Mouse (Mus musculus) fat pad, adult 2 months (tissue): Measurements from ENCODE around the gene 2510002D24Rik.

Experiments used
- DNase-seq: peaks from one replicate; pipeline ENCODE4 v3.0.0-alpha.2; 2011; ENCODE audit warnings: low read depth, low spot score; ENCODE audit errors: extremely low read depth

2510002D24Rik gene

DNA sequence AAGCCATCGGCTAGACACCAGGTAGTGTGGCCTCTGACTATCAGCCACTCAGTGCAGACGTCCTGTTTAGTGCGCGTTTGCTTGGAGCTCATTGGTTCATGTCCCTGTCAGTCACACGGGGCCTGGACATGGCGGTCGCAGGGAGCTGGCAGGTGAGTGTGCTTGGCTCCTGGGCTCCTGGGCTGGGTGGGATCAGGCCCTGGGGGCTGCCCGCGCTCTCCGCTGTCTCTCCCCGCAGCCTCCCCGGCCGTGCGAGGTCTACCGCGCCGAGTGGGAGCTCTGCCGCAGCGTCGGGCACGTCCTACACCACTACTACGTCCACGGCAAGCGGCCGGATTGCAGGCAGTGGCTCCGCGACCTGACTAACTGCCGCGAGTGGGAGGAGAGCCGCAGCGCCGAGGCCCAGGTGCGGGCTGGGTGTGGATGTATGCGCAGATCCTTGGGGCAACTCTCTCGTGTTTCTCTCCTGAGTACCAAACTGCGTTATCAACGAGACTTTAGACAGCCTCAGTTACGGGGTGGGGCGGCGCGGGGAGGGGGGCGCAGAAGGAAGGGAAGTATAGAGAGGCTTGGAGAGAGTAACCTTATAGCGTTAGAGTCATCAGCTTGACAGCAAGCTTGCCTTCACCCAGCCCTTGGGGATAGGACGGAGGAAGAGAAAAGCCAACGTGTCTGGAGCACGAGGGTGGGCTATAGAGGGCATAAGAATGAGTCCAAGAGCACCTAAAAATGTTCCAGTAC is at the start of gene 2510002D24Rik, which contains the start of gene Gm28539:
Gene 2510002D24Rik, plus strand, starts transcription at position 111 of the 741 bp plus-strand sequence.
Gene Gm28539, plus strand, starts transcription at position 117 of the 741 bp plus-strand sequence.
- DNase-seq, result peak; percentile 59

GRCm38 (mm10) chr16:18786652-18787051 is 49.7 kb upstream of the 2510002D24Rik start:
- no peak for DNase-seq

GRCm38 (mm10) chr16:18788627-18789406 is 47.6 kb upstream of the 2510002D24Rik start:
- no peak for DNase-seq

GRCm38 (mm10) chr16:18795223-18795899 is 41.0 kb upstream of the 2510002D24Rik start:
- no peak for DNase-seq

DNA sequence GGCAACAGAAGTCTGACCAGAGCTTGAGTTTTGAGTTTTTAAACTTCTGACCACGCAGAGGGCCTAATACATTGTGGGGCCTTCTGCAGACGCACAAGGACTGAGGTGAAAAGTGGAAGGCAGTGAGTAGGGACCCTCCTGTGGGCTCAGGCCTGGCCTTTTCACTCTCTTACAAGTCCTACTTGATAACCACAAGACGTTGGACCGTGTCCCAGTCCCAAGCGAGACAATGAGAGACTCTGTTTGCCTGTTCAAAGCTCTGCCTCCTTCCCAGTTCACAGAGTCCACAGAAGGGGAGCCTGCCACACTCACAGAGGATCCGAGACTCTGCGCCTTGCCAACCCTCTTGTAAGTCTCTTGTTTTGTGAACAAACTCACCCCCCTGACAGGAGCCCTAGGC is 39.7 kb upstream of the 2510002D24Rik start:
- no peak for DNase-seq

GRCm38 (mm10) chr16:18798151-18798550 is 38.2 kb upstream of the 2510002D24Rik start:
- DNase-seq, result no peak

GRCm38 (mm10) chr16:18798841-18799240 is 37.5 kb upstream of the 2510002D24Rik start:
- no peak for DNase-seq

DNA sequence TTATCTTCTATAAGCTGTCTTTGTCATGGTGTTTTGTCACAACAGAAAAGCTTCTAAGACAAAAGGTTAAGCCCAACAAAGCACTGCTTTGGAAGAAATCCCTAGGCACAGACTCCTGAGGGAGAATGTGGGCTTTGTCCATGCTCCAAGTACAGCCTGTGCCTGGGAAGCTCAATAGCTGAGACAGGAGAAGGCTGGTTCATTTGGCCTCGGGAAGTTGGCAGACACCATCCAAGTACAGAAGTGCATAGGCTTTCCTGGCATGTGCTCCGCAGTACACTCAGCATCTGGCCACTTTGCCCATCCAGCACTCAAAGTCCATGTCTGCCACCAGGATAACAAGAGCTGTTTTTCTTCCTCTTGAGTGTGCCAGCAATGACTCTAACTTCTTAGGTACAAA is 30.6 kb upstream of the 2510002D24Rik start:
- DNase-seq, result peak; percentile 99

DNA sequence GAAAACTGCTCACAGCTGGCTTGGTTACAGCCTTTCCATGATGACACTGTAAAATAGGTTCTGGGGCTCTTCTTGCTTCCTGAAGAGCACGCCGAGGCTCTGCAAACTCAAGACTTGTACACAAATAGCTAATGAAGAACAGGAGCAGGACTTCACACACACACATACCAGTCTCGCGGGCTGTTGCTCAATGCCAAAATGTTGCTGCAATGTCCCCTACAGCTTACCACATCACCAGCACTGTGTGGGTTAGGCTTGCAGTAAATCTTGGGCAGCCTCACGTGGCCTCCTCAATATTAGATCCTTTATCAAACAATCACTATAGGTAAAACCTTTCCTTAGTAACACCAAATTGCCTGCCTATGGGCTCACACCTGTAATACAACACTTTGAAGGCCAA is 27.4 kb upstream of the 2510002D24Rik start:
- DNase-seq, result peak; percentile 94

DNA sequence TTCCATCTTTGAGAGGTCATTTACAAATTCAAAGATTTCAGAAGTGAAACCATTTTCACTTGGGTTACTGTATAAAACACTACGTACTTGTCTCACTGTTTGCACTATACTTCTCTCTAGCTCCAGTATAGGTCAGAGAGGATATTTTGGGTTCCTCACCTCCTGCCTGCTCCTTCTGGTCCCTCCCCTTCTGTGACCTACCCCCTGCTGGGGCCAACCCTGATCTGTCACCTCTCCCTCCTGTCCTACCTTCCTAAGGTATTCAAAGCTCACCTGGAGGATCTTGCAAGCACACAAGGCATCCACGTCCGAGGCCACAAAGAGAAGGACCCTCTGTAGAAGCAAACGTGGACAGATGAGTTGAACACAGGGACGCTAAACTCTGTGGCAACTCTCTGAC is 25.3 kb upstream of the 2510002D24Rik start:
- no peak for DNase-seq

DNA sequence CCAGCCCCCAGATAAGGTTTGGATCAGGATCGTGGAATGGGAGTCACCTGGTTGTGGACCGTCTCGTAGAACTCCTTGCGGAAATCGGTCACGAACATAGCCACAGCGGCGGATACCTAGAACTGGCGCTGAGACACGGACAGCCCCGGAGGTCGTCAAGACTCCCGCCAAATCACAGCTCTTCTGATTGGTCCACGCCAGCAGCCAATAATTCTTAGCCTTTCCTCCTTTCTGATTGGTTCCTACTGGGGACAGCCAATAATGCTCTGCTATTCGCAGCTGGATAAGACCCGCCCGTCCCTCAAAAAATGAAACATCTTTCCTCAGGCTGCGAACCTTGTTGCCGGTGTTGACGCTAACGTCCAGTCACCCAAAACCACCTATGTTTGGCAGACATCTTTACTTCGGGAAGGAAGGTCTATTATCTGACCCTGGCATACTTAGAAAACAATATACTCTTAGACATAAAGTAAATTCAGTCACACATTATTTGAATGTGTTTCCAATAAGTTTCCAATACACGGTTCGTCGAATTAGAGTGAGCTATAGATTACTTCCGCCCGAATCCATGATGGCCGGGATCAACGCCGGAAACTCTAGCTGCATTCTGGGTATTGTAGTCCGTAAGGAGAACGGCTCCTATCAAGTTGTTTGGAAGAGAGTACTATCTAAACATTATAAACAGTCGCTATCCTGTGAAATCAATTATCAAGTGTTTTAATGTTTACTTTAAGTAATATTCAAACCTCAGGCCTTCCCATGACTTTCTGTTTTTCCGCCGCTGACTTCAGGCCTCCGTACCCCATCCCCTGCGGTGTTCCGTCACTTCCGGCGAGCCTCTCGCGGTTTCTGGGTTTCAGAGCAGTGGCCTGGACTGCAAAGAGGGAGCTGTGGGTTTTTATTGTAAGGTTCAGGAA is 24.7 kb upstream of the 2510002D24Rik start, which contains the start of the genes Ufd1 and Cdc45:
Gene Ufd1, plus strand, starts transcription at position 312 of the 917 bp plus-strand sequence.
Gene Cdc45, minus strand, starts transcription at position 520 of the 917 bp plus-strand sequence.
- DNase-seq, result peak; percentile 56

- DNase-seq, result no peak
Observed at GRCm38 (mm10) chr16:18812385-18812910, 23.9 kb upstream of the 2510002D24Rik start.

GRCm38 (mm10) chr16:18822356-18822755 is 14.0 kb upstream of the 2510002D24Rik start:
- DNase-seq, result no peak

- DNase-seq, result no peak
Observed at GRCm38 (mm10) chr16:18822925-18823324, 13.5 kb upstream of the 2510002D24Rik start.

DNA sequence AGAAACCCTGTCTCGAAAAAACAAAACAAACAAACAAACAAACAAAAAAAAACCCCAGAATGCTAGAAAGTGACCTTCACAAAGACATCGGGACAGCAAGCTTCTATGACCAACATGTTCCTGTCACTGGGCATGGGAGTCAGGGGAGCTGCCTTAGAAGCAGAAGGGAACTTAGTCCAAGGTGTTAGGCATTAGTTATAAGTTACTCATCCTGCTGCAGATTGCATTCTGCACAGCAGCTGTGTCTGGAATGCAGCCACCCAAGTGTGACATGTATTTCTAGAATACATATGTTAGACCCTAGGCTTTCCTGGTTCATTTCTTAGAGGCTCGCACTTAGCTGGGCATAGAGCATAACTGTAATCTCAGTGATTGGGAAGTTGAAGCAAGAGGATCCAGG is 7.7 kb upstream of the 2510002D24Rik start:
- no peak for DNase-seq

GRCm38 (mm10) chr16:18829102-18829501 is 7.3 kb upstream of the 2510002D24Rik start:
- no peak for DNase-seq

GRCm38 (mm10) chr16:18833486-18833885 is 2.9 kb upstream of the 2510002D24Rik start:
- DNase-seq, result no peak

GRCm38 (mm10) chr16:18836073-18836467 is 308 bp upstream of the 2510002D24Rik start:
- DNase-seq, result no peak

- no peak for DNase-seq
Observed at GRCm38 (mm10) chr16:18838346-18838745, 2.0 kb downstream of the 2510002D24Rik start.

DNA sequence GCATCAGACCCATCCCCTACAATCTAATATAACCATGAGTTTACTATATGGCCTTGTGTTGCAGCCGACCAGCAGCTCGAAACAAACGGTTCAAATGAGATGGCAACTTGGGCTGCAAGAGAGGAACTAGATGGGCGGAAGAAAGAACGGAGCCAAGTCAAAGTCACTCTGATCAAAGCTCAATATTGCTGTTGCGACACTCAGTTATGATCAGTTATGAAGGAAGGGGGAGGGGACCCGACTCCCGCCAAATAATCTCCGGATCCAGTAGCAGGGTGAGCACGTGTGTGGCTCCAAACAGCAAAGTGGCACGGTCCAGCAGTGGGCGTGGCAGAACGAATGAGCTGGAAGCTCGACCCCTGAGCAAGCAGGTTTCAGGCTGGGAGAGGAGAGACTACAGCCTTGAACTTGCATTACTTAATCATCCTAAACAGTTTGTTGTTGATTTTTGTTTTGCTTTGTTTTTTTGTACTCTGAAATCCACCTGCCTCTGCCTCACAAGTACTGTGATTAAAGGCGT is 10.0 kb downstream of the 2510002D24Rik start:
- DNase-seq, result no peak
